Mouse (Mus musculus) midbrain, postnatal 0 days (tissue): ENCODE data around the gene Brsk2. TPM values are rescaled to one million over a fixed set of nuclear protein-coding genes. Genes with fewer than 3 reads are reported as not detected.

Experiments used
- ATAC-seq: fragments of 200-750 bp; cut with Nextera tagmentation; 2 replicates; pipeline ENCODE4 v1.8.0; 2017; ENCODE audit warnings: moderate number of reproducible peaks, mild to moderate bottlenecking, moderate TSS enrichment, moderate library complexity; ENCODE audit not compliant: low FRiP score
- DNase-seq: peaks from one replicate; pipeline ENCODE4 v3.0.0-alpha.2; 2015; ENCODE audit warnings: low spot score
- H3K27ac ChIP-seq: fragments of 300-500 bp; sonication (generic); 2 replicates; pipeline ENCODE4 v1.5.1; 2014; ENCODE audit warnings: low read depth, mild to moderate bottlenecking, low read length, mixed read lengths
- H3K27me3 ChIP-seq: fragments of 300-500 bp; sonication (generic); 2 replicates; pipeline ENCODE4 v1.6.1; 2014; ENCODE audit warnings: low read length, control low read depth, mixed read lengths; ENCODE audit not compliant: insufficient read depth
- H3K36me3 ChIP-seq: fragments of 300-500 bp; sonication (generic); 2 replicates; pipeline ENCODE4 v1.6.1; 2014; ENCODE audit warnings: low read length, control low read depth, mixed read lengths; ENCODE audit not compliant: insufficient read depth
- H3K4me1 ChIP-seq: fragments of 300-500 bp; sonication (generic); 2 replicates; pipeline ENCODE4 v1.6.1; 2014; ENCODE audit warnings: mild to moderate bottlenecking, control low read depth, antibody characterized with exemption, low read length, mixed read lengths; ENCODE audit not compliant: insufficient read depth
- H3K4me2 ChIP-seq: fragments of 300-500 bp; sonication (generic); 2 replicates; pipeline ENCODE4 v1.6.1; 2014; ENCODE audit warnings: low read depth, mild to moderate bottlenecking, low read length, mixed read lengths; ENCODE audit not compliant: poor library complexity, severe bottlenecking
- H3K4me3 ChIP-seq: fragments of 300-500 bp; sonication (generic); 2 replicates; pipeline ENCODE4 v1.5.1; 2014; ENCODE audit warnings: low read depth, mild to moderate bottlenecking, low read length, moderate library complexity
- H3K9ac ChIP-seq: fragments of 300-500 bp; sonication (generic); replicated peaks from 2 replicates; pipeline ENCODE4 v1.6.1; 2014; ENCODE audit warnings: mild to moderate bottlenecking, low read length, moderate library complexity, mixed read lengths; ENCODE audit not compliant: poor library complexity, severe bottlenecking
- H3K9me3 ChIP-seq: fragments of 300-500 bp; sonication (generic); 2 replicates; pipeline ENCODE4 v1.6.1; 2016; ENCODE audit warnings: low read length, control low read depth
- CTCF ChIP-seq: IDR thresholded peaks from 2 replicates; pipeline ENCODE4 v1.5.1; 2016; ENCODE audit warnings: antibody characterized with exemption, mild to moderate bottlenecking
- WGBS: fragments of 180-500 bp; shearing (Covaris S2); extraction: QIAGEN DNeasy Blood & Tissue Kit; methylation state at CpG from one replicate; pipeline ENCODE4 v1.1.7; 2014; 5-methylcytosine and 5-hydroxymethylcytosine counted together
- polyA plus RNA-seq: library from polyadenylated mRNA; unstranded; fragments of >200 nt; fragmentation: Nextera tagmentation; extraction: Ambion mirVana; gene quantifications from 2 replicates; pipeline ENCODE4 v1.2.1, GENCODE M21; 2015
- total RNA-seq: library from RNA; depleted of rRNA; stranded (reverse); fragments of >200 nt; gene quantifications from 2 replicates; pipeline ENCODE4 v1.2.3, GENCODE M21; 2014; rRNA removed

Gene Brsk2
- total RNA-seq: 137 and 159 TPM in 2 replicates
- 18.9 and 20.1 TPM in 2 replicates for polyA plus RNA-seq

GRCm38 (mm10) chr7:141948906-141949798 is at the start of gene Brsk2:
Brsk2 (plus strand) TSS chr7:141949751.
- Histone ChIP-seq H3K27me3 (no peaks in the 10 kb centered on the region), H3K4me2 (peak within 1 kb of the TSS; percentile 91), H3K27ac (peak within 1 kb of the TSS; percentile 98), H3K4me3 (peak within 1 kb of the TSS; percentile 92), H3K9ac (peak within 1 kb of the TSS; percentile 100), H3K4me1 (peaks cover 40% of the 10 kb centered on the region; the same call in 1 of the 2 replicates), H3K9me3 (no peaks in the 10 kb centered on the region), H3K36me3 (no peaks in the 10 kb centered on the region)
- DNase-seq: peak; percentile 98
- under 1% methylated on average over 54 of the region's 55 CpGs for WGBS
- peak; percentile 93 for ATAC-seq
- no peak for TF ChIP-seq CTCF

DNA sequence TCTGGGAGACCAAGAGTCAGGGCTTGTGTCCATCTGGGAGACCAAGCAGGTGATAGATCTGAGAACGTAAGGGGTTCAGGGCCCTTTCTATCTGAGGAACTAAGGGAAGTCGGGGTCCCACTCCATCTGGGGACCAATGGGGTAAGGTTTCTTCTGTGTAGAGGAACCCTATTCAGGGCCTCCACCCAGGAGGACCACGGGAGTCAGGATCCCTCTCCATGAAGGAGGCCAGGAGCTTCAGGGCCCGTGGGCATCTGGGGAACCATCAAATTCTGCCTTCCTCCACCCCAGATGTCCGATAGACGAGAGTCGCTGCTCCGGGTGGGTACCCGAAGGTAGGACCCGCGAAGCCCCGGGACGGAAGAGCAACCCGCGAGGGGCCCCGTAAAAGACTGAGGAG is 47.7 kb upstream of the Brsk2 start:
- peaks cover 22% of the 10 kb centered on the region for H3K4me1 ChIP-seq
- no peaks in the 10 kb centered on the region for H3K36me3 ChIP-seq
- H3K9ac ChIP-seq: peak overlapping the region; percentile 90
- H3K4me3 ChIP-seq: peak overlapping the region; percentile 87
- ATAC-seq (peak; percentile 42), DNase-seq (no peak)
- H3K27me3 ChIP-seq: no peaks in the 10 kb centered on the region
- H3K4me2 ChIP-seq: peak overlapping the region; percentile 76
- H3K9me3 ChIP-seq: no peaks in the 10 kb centered on the region
- WGBS: 0% methylated on average over 16 of the region's 16 CpGs
- H3K27ac ChIP-seq: peak overlapping the region; percentile 77
- no peak for TF ChIP-seq CTCF

DNA sequence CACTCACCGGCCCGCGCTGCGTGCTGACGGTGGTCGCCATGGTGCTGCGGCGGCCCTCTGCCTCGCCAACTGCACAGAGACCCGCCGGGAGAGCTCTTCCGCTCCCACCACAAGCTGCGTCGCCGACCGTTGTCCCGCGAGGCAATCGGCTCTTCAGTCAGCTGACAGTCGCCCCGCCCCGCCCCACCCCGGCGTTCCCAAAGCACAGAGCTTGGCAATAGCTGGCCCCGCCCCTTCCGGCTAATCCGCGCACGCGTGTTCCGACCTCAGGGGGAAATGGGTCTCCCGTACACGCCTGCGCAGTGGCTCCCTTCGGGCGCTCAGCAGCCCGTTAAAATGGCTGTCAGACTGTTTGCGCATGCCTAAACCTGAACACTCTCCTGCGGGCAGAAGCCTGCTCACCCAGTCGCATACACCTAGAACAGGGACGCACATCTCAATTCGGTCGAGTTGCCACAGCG is 47.3 kb upstream of the Brsk2 start:
- Histone ChIP-seq H3K4me2 (peak overlapping the region; percentile 76), H3K9ac (peak overlapping the region; percentile 90), H3K27me3 (no peaks in the 10 kb centered on the region), H3K4me3 (peak overlapping the region; percentile 87), H3K4me1 (peaks cover 22% of the 10 kb centered on the region), H3K36me3 (no peaks in the 10 kb centered on the region), H3K27ac (peak overlapping the region; percentile 84), H3K9me3 (no peaks in the 10 kb centered on the region)
- TF ChIP-seq CTCF: no peak
- 0% methylated on average over 44 of the region's 44 CpGs for WGBS
- peak; percentile 96 for ATAC-seq
- DNase-seq: peak; percentile 99

DNA sequence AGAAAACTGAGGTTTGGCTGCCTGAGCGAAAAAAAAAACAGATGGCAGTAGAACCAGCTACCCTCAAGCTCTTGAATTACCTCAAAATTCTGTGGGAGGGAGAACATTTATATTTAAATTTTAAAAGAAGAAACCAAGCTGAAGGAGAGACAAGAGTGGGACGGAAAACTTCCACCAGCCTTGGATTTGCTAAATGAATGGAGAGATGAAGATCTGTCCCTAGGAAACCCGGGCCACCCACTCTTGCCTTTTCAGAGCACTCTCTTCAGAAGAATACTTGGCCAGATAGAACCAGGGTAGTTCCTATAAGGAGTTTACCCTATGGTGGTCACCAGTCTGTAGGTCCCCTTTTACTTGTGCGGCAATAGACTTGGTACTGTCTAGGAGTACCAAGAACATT is 46.8 kb upstream of the Brsk2 start:
- Histone ChIP-seq H3K27me3 (no peaks in the 10 kb centered on the region), H3K9me3 (no peaks in the 10 kb centered on the region), H3K4me1 (peaks cover 22% of the 10 kb centered on the region), H3K4me3 (peak overlapping the region; percentile 87), H3K27ac (peak overlapping the region; percentile 84), H3K36me3 (no peaks in the 10 kb centered on the region), H3K4me2 (peak overlapping the region; percentile 55), H3K9ac (peak overlapping the region; percentile 59)
- DNase-seq (no peak), ATAC-seq (no peak)
- 67% methylated on average over 4 of the region's 4 CpGs for WGBS
- no peak for TF ChIP-seq CTCF

GRCm38 (mm10) chr7:141908591-141908990 is 41.0 kb upstream of the Brsk2 start:
- H3K9me3 ChIP-seq: no peaks in the 10 kb centered on the region
- 0 out of 2 replicates have a peak, but pooled peaks cover 2% of the 10 kb centered on the region for H3K4me1 ChIP-seq
- TF ChIP-seq CTCF: no peak
- H3K4me2 ChIP-seq: no peak overlapping the region
- 71% methylated on average over 6 of the region's 6 CpGs for WGBS
- H3K27ac ChIP-seq: no peak overlapping the region
- no peak overlapping the region for H3K4me3 ChIP-seq
- H3K27me3 ChIP-seq: 0 out of 2 replicates have a peak, but pooled peaks cover 6% of the 10 kb centered on the region
- no peak for ATAC-seq
- no peaks in the 10 kb centered on the region for H3K36me3 ChIP-seq
- no peak overlapping the region for H3K9ac ChIP-seq
- peak; percentile 14 for DNase-seq

DNA sequence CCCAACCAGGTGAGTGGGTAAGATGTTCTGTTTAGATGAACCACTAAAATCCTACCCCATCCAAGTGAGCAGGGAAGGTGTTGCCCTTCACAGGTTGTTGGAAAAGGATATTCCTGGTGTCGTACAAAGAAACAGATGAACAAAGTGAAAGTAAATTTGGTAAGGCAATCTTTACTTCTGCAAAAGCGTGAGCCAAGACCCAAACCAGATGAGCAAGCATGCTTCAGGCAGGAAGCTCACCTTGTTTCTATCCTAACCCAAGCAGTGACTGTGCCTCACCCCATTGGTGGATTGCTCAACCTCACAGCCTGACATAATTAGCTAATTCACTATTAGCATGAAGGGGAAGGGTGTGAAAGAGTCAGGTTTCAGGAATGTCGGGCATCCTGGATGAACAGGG is 38.2 kb upstream of the Brsk2 start:
- Histone ChIP-seq H3K4me2 (no peak overlapping the region), H3K9me3 (no peaks in the 10 kb centered on the region), H3K9ac (no peak overlapping the region), H3K4me1 (0 out of 2 replicates have a peak, but pooled peaks cover 2% of the 10 kb centered on the region), H3K36me3 (no peaks in the 10 kb centered on the region), H3K27me3 (0 out of 2 replicates have a peak, but pooled peaks cover 6% of the 10 kb centered on the region), H3K27ac (no peak overlapping the region), H3K4me3 (no peak overlapping the region)
- no peak for TF ChIP-seq CTCF
- 75% methylated on average over 3 of the region's 3 CpGs for WGBS
- no peak for ATAC-seq
- no peak for DNase-seq
